Mouse (Mus musculus) heart, adult 8-10 months (tissue): ENCODE results near the gene Ngfr. TPM values are rescaled to one million over a fixed set of nuclear protein-coding genes. Genes with fewer than 3 reads are reported as not detected.

Source experiments
- DNase-seq: peaks from one replicate; pipeline ENCODE4 v3.0.0; 2022; ENCODE audit warnings: low spot score
- total RNA-seq, 4 experiments: library from RNA; stranded (reverse); gene quantifications; 2 replicates each; pipeline ENCODE4 v1.2.4; 2022

Gene Ngfr
- total RNA-seq, 4 experiments from 2014 or later = 0.29 to 0.52 (median 0.47) TPM

DNA sequence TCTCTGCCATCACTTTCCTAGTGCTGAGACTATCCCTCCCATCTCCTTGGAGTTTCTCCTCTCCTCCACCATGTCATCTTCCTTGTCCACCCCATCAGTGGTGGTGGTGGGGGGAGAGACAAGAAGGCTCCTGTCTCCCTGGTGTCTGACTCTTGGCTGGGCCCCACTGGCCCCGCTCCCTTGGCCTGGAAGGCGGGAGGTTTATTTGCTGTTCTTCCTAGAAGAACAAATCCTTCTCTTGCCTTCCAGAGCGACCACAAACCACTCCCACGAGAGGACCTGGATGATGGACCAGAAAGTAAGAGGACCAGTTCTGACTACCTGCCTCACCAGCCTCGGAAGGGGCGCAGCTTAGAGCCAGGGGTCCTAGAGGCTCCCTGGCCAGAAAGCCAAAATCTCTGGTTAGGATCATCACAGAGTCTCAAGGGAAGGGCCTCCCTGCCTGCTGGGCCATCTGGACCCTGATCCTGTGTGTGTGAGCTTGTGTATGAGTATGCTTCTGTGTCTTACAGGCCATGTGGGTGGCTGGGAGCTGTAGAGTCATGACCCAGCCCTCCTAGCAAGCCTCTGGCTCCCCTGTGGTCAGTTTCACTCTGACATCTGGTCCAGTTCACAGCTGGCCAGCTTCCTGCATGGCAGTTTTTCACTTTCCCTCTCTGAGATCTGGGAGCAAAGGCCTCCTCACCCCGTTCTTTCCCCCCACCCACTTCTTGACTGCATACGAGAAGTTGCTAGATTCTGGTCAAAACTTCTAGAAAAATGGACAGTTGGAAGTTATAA lies 19.4 kb downstream of the Ngfr start:
- DNase-seq = peak; percentile 39

DNA sequence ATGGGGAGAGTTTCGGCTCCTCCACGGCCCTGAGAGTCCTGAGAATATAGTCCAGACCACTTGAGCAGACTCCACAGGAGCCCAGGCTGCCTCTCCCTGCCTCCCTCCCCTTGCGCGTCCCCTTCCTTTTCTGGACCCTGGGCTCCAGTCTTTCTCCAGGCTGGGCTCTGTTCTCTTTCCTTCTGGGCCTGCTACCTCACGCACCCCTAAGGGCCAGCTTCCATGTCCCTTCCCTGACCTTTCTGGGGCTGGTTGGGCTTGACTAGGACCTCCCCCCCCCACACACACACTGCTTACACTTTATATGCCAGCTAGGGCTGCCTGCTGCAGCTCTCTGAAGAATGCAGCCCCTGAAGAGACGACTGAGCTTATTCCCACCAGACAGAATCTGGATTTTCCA lies 20.2 kb downstream of the Ngfr start:
- no peak for DNase-seq

DNA sequence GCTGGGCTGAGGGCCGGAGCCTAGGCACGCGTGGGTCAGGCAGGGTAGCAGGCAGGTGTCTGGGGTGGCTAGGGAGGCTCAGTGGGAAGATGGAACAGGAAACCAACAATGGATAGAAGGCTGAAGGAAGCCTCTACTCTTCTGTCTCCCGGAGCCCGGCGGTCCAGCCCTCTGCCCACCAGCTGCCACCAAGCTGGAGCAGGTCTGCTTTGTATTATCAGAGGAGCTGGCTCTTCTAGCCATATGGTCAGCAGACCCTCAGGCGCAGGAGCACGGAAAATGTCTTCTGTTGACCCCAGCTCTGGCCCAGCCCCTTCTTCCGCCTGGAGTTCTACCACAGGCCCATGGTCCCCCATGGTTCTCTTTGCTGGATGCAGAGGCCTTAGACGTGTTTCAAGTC lies 22.2 kb downstream of the Ngfr start:
- no peak for DNase-seq

DNA sequence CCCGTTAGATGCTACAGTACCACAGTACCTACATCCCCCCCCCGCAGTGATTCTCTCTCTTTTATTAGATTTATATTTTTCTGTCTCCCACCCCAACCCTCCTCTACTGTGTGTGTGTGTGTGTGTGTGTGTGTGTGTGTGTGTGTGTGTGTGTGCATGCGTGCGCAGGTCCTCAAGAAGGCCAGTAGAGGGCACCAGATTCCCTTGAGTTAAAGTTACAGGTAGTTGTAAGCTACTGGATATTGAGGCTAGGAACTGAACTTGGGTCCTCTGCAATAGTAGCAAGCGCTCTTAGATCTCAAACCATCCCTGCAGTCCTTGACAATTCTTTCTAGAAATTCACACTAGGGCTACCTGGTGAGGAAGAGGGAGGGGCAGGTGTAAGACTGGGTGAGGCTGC lies 23.7 kb downstream of the Ngfr start:
- DNase-seq = no peak

DNA sequence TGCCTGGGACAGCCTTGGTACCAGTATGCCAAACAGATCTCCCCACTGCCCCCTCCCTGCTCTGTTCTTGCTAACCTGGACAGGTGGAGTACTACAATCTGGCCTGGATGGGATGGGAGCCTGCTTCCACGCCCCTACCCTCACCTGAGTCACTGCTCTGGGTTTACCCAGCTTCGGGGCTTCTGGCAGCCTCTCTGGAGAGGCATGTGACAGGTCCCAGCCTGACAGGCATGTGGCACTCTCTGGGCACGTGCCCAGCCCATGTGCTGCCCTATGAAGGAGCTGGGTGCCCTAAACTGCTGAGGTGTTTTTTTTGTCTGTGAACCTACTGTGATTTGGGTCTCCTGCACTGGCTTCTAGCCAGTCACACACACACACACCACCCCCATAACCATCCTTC lies 26.8 kb downstream of the Ngfr start:
- no peak for DNase-seq

DNA sequence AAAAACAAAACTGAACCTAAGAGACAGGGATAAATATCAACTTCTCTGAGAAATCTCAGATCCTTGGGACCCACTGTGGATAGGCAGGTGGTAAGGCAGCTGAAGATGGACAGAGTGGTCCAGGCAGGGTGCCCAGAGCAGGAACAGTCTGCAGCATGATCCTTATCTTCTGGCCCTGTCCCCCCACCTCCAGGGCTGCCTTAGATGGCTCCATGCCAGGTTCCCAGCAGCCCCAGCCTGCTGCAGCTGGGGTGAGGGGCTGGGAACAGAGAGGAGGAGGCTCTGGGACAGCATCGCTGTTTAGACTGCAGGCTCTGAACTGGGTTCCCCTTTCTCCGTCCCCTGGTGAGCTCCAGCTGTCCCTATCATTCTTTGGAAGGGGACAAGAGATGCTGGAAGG lies 27.8 kb downstream of the Ngfr start:
- no peak for DNase-seq

DNA sequence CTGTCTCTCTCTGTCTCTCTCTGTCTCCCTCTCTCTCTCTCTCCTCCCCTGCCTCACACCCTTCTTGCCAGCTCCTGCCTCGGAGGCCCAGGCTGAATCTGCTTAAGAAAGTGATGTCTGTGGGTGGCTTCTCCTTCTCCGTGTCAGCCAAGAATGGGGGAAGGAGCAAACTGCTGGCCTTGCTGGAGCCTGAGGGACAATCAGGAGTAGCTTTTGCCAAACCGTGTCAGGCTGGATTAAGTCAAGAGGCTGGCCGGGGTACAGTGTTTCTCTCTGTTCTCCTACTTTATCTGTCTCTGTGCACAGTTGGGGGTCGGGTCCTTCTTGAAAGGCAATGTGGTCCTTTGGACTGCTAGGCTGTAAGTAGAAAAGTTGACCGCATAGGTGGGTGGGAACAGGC lies 29.8 kb downstream of the Ngfr start:
- no peak for DNase-seq

DNA sequence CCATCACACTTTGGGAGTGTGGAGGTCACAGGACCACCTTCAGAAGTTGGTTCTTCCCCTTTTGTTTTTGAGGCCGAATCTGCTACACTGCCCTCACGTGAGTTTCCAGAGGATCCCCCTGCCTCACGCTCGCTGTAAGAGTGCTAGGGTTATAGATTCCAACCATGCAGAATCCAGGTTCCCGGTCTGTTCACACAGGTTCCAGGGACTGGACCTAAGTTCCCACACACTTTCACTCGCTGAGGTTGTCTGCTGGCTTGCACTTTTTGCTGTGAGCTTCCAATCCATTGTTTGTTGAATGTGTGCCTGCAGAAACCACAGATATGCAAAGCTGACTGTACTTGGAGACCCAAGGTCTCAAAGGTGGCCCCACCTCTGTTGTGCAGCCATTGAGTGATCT lies 30.5 kb downstream of the Ngfr start:
- DNase-seq = no peak

DNA sequence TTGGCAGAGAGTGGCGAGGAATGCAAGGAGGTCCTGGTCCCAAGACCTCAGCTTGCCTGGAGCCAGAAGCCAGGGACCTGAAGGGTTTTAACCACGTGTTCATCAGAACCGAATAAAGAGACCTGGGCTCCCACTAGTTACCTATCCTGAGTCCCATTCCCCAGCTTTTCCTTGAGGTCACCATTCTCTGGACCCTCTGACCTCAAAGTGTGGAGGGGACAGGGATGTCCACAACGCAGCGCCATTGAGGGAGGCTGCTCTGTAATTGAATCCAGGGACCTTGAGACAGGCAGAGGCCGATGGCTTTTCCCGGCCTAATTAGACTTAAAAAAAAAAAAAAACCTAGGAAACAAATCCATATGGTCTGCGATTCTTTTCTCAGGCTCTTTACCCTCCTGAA lies 32.3 kb downstream of the Ngfr start:
- no peak for DNase-seq

DNA sequence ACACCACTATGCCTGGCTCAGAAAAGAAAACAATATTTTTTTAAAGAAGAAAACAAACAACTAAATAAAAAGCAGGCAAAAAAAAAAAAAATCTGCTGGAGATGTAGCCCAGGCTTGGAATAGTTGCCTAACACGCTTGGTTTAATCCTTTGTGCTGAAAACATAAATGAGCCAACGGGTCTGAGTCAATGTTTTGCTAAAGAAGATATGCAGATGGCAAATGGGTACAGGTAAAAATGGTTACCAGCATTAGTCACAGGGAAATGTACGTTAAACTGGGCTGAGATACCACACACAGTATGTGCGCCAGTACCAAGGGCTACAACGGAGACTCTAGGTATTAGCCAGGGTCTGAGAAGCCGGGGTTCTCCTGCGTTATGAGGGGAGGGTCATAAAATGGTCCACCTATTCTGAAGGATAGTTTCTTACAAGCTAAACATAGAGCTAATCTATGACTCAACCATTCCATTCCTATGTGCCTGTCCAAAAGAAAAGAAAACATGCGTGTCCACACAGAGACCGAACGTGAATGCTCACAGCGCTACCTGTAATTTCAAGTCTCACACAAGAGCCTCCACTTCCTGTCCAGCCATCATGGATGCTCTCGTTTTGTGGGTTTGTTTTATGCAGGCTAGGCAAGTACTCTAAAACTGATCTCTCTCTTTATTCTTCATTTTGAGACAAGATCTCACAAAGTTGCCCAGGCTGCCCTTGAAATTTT lies 37.1 kb downstream of the Ngfr start:
- no peak for DNase-seq

DNA sequence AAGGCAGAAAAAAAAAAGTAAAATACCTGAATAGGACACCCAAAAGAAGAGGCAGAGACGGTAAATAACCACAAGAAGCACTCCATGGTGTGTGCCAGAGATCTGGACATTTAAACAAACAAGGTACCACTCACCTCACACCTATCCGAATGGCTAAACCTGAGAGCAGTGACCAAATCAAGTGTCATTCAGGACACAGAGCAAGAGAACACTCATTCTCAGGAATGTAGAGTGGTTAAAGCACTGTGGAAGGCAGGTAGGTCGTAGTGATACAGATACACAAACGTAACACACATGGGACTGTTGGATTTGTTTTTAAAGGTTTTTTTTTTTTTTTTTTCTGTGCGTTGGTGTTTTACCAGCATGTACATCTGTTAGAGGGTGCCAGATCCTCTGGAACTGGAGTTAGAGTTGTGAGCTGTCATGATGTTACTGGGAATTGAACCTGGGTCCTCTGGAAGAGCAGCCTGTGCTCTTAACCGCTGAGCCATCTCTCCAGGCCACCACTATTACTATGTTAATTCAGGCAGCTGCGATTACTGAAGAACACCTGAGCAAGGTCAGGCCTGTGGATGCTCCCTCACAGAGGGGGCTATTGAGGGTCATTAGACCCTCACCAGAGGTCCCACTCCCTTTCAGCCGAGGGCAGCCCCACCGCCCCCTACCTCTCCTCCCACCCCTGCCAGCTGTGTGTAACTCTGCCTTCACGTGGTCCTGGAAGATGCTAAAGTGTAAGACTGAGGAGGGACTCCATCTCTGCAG lies 41.3 kb downstream of the Ngfr start:
- DNase-seq = no peak

DNA sequence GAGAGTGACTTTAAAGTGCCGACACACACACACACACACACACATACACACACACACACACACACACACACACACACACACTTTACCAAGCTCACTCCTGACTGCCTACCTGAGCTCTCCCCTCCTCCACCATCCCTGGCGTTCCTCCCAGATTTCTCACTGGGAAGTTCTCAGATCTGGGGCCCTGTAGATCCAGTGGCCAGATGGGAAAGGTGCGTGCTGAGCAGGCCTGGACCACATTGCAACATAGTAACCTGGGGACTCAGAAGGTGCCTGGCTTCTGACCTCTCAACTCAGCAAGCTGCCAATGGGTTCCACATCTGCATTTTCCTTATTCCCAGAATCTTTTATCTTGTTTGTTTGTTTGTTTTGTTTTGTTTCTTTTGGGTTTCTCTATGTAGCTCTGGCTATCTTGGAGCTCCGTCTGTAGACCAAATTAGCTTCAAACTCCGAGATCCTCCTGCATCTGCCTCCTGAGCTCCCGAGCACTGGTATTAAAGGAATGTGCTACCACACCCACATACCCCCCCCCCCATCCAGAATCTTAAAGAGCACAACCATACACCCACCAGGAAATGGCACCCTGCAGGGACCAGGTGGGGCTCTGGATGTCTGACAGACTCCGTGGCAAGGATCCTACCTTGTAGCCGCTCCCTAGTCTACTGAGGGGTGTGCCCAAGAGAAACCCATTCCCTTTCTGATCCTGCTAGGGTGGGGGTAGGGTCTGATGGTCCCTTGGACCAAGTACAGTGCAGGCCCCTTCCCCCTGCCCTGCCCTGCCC lies 42.8 kb downstream of the Ngfr start:
- DNase-seq = no peak

DNA sequence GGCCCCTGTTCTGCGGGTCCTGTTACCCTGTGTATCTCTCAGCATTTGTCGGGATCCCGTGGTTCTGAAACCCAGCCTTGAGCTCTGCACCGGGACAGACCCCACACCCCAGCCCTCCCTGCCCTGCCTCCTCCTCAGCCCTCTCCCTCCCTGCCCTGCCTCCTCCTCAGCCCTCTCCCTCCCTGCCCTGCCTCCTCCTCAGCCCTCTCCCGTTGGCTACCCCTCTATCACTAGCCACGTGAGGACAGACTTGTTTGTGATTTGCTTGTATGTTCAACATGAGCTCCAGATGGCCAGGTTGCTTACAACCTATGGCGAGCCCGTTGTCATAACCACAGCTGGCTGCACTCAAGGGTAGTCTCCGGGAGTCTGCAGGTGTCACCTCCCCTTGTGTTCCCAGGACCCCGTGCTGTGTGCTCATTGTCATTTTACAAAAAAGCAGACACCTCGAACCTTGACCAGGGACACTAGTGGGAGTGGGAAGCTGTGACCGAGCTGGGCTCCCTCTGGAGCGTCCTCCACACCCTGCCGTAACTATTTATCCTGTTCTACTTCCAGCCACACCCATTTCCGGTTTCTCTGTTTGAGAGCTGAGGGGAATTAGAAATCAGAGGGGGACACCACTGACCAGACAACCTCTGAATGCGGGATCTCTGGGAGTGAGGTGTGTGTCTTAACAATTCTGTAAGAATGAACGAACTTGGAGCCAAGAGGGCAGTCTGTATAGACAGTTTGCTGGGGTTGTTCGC lies 46.7 kb downstream of the Ngfr start:
- DNase-seq = no peak

DNA sequence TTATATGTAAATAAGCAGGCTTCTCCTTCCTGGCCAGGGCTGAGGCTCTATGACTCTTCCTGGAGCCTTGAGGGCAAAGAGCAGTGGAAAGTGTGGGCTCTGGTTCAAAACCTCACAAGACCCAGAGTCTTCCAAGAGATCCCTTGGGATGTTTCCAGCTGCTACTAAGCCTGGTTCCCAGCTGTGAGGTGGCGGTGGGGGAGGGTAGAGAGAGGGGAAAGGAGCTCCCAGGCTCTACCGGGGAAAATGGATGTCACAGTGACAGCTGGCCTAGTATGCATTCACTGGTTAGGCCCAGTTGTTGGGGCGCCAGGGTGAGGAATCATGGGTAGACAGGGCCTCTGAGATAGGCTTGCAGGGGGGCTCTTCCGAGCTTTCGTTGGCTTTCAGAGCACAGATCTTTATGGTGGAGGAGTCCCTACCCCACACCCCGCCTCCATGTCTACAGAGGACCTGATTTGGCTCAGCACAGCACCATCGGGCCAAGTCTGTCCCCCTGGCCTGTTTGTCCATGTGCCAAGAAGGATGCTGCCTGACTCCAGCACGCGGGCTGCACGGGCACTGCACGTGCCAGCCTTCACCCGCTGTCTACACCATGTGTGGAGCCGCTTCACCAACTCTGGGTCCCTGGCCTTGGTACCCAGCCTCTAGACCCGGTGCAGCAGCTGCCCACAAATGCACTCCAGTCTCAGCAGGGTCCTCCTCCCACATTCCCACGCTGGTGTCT lies 49.0 kb downstream of the Ngfr start:
- DNase-seq = peak; percentile 18

DNA sequence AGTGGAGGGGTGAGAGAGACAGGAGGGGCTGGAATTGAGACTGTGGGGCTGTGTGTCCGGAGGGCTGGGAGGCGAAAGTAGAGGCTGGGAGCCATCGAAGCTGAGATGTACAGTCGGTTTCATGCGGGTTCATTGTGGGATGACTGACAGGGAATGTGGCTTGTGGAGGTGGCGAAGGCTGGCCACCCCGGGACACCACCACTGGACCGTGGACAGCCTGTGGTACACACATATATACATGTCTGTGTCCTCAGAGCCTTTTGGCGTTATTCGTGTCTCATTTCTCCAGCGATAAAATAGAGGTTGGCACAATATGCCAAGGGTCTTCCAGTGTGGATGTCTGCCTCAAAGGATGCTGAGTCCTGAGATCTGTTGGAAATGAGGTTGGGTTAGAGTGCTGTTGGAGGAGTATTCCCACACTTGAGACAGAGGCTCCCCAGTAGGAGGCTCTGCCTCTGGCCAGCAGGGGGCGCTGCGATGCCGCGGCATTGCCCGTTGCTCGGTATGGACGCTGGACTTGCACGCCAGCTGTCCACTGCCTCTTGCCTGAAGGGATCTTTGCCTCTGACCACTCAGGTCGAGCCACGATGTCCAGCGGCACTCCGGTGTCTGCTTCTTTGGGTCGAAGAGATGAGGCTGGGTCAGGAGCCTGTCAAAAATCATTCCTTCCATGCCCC lies 53.9 kb downstream of the Ngfr start:
- peak; percentile 82 for DNase-seq

DNA sequence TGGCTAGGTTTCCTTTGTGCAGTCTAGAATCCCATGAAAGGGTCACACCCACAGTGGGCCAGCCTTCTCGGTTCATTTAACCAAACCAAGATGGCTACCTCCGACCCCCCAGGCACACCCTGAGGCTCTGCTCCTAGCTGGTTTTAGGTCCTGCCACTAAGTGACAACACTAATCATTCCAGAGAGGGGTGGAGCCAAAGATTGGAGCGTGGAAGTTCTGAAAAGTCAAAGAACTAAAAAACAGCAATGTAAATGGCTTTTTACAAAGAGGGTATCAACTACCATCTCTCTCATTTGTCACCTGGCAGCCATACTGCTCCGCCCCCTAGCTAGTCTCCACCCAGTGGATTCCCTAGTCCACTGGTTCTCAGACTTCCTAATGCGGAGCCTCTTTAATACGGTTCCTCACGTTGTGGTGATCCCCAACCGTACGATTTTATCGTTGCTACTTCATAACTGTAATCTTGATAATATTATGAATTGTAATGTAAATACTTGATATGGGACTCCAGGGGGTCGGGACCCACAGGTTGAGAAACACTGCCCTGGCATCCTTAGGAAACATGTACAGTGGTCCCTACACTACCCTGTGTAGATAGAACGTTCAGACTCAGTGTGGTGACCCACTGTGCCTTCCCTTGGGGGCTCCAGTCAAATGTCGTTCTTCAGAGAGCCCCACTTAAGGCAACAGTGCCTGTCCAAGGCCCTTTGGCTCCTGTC lies 55.0 kb downstream of the Ngfr start:
- DNase-seq = no peak

DNA sequence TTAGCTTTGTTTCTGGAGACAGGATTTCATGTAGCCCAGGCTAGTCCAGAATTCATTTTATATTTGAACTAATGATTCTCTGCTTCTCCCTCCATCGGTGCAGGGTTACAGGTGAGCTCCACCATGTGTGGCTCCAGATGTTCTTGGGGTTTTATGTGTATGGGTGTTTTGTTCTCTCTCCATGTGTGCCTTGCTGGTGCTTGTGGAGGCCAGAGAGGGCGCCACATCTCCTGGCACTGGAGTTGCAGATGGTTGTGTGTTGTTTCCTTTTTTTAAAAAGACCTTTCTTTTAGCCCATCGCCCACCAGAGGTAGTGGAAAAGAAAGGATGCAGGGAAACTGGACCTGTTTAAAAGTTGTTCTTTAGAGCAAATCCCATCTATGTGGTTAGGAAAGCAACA lies 59.3 kb downstream of the Ngfr start:
- DNase-seq = no peak

DNA sequence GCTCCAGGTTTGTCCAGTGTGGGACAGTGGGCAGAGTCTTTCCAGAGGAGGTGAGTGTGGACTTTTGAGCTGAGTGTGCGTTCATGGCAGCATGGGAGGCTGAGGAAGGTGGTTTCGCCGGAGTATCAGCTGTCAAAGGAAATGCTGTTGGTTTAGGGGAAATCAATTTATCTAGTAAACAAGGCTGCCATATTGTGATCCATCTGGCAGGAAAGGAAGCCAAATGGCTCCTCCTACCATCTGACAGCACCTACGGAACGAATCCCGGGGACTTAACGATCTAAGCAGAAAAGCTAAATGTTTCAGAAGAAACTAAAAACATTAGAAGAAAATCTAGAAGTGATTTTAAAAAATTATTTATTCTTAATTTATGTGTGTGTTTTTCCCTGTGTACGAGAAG lies 60.2 kb downstream of the Ngfr start:
- DNase-seq = no peak

DNA sequence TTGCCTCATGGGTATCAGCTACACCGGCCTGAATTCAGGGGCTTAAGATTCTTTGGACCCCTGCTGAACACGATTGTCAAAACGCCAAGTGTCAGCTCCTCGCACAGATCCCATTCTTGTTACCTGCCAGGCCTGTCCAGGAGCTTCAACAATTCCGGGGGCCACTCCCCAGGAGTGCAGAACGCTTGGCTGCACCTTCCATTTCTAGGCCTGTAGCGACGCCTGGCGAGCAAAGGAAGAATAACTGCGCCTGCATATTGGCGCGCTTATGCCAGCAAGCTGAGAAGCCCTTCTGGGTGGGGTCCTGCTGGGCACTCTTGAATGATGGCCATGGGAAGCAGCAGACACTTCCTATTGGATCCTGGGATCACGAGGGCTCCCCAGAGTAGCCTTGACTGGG lies 66.0 kb downstream of the Ngfr start:
- DNase-seq = peak; percentile 70
